Mouse (Mus musculus) C2C12 (cell line): Measurements from ENCODE around the gene Lamb3.

Experiments
- CEBPB ChIP-seq: IDR thresholded peaks from one replicate; pipeline ENCODE4 v1.6.1; 2011; ENCODE audit warnings: low read depth, mild to moderate bottlenecking, control low read depth, moderate library complexity
- CTCF ChIP-seq: IDR thresholded peaks from one replicate; pipeline ENCODE4 v1.5.1; 2011; ENCODE audit not compliant: control insufficient read depth, insufficient read depth, insufficient read length
- FOSL1 ChIP-seq: IDR thresholded peaks from one replicate; pipeline ENCODE4 v1.8.0; 2011; ENCODE audit warnings: mild to moderate bottlenecking, low read length; ENCODE audit not compliant: poor library complexity, insufficient read depth, severe bottlenecking
- MAX ChIP-seq: IDR thresholded peaks from one replicate; pipeline ENCODE4 v1.6.1; 2011; ENCODE audit warnings: mild to moderate bottlenecking, control low read depth
- MYOD1 ChIP-seq: IDR thresholded peaks from one replicate; pipeline ENCODE4 v1.6.1; 2011; ENCODE audit warnings: low read depth; ENCODE audit not compliant: control insufficient read depth, insufficient read length
- USF1 ChIP-seq: IDR thresholded peaks from one replicate; pipeline ENCODE4 v1.6.1; 2011; ENCODE audit warnings: low read depth, mild to moderate bottlenecking, control low read depth, moderate library complexity

DNA sequence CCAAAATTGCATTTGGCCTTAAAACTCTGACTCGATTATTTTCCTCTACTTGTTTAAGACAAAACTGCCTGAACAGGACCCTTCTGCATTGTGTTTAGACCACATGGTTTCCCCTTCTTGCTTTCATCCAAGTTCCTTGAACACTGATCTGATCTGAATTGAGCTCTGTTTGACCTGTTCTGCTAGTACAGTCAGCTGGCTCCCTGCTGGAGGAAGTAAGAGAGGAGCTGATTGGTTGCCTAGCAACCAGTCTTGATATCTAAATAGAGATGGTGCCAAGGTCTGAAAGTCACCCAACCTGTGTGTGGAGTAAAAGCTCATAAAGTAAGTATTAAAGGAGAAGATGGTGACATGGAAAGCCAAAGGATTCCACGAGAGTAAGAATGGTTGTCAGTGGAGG, 37.6 kb upstream of the Lamb3 start:
- TF ChIP-seq CTCF (no peak), MAX (no peak), MYOD1 (no peak), CEBPB (no peak), USF1 (no peak), FOSL1 (no peak)
